Mouse (Mus musculus): ENCODE measurements at regions not wholly inside any gene's neighbourhood (a gene's known extent, or its start where the extent isn't known, plus 50 kb on each side); places are given as distances from the start of the nearest gene placed in this dataset.
"Not testable (repeated sequence)": the region's sequence is repeated elsewhere in the genome, so short reads cannot be mapped to it uniquely, and the experiment has no call there.

GRCm38 (mm10) chr1:101901601-101902000 lies 2129.0 kb downstream of the Cntnap5b start:
- DNase-seq: not testable (repeated sequence)

- peak; percentile 8 to 22 for DNase-seq
Measured at GRCm38 (mm10) chr1:101902154-101902825, 2129.7 kb downstream of the Cntnap5b start.

- DNase-seq: peak; percentile 10 to 14
Measured at GRCm38 (mm10) chr1:101902826-101903210, 2130.3 kb downstream of the Cntnap5b start.

GRCm38 (mm10) chr1:101916991-101917390 lies 2144.4 kb downstream of the Cntnap5b start:
- DNase-seq: not testable (repeated sequence)

- no peak for DNase-seq
Measured at GRCm38 (mm10) chr1:101918872-101919271, 2146.3 kb downstream of the Cntnap5b start.

- DNase-seq: no peak
Measured at GRCm38 (mm10) chr1:101941107-101941506, 2168.5 kb downstream of the Cntnap5b start.
